Mouse (Mus musculus) adrenal gland, postnatal 14 days (tissue): ENCODE measurements around the gene Rbms1. TPM values are rescaled to one million over a fixed set of nuclear protein-coding genes. Genes with fewer than 3 reads are reported as not detected.

Experiments used
- DNase-seq: peaks from one replicate; pipeline ENCODE4 v3.0.0; 2021; ENCODE audit warnings: mixed read lengths
- total RNA-seq: library from RNA; stranded (reverse); gene quantifications from 2 replicates; pipeline ENCODE4 v1.2.3, GENCODE M21; 2021

Rbms1 gene
- total RNA-seq, 1 experiment from 2014 or later: 72.7 TPM

DNA sequence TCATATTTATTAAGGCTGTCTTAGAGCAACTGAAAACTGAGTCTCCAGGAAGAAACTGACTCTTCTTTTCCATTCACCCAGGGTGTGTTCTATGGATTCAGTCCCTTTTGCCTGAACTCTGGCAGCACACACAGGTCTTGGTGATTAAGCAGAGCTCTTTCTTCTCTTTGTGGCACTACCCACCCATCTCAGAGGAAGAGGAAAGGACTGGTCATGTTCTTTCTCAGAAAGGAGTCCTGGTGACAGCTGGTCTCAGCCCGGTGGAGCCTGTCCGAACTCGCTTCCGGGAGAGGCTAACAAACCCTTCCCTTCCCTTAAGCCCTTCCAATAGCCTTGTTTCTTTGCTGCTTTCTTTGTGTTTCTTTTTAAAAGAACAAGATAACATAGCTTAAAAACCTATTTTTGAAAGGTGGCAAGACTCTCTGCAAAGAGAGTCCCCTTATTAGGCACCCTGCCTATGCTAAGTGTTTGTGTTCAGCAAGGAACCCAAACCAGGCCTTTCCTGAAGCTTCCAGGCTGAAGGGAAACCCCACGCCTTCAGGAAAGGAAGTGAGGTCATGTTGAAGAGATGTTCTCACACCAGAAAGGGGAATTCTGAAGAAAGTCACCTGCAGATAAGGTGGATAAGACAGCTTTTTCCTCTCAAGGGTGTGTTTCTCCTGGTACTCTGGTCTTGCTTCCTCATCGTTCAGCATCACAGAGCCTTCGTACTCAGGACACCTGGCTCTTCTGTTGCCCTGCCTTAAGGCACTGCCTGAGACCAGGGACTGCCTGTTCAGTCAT is 251.7 kb downstream of the Rbms1 start:
- no peak for DNase-seq

DNA sequence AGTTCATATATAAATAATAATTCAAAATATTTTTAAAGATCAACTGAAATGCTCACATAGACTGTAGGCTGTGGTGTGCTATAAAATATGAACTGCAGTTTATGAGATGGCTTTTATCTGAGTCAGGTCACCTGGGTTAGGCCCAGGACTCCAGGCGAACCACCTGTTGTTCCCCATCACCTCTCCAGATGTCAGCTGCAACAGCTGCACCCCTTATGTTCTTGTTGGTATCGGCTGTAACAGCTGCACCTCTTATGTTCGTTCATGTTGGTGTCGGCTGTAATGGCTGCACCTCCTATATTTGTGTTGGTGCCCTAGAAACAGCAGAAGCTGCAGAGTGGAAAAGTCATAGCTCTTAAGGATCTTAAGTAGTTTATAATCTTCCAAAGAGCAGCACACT is 252.7 kb downstream of the Rbms1 start:
- no peak for DNase-seq

GRCm38 (mm10) chr2:60708671-60709070 is 254.3 kb downstream of the Rbms1 start:
- DNase-seq: no peak

DNA sequence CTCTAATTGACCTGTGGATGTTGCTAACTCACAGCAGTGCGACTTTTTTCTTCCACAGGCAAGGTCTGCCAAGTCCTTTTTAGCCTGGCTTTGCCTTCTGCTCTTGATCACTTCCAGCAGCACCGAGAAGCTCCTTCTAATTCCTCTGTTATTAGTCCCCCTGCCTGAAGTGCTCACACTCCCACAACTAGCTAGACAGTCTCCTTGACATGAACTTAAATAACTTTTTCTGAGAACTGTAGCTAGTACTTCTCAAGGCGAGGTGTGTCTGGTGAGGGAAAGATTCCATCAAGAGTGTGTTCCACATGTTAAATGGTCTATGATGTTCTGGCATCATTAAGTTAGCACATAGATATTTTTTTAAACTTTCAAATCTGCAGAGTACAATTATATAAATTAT is 256.1 kb downstream of the Rbms1 start:
- DNase-seq: no peak

GRCm38 (mm10) chr2:60705426-60705825 is 257.6 kb downstream of the Rbms1 start:
- no peak for DNase-seq

GRCm38 (mm10) chr2:60703315-60703714 is 259.7 kb downstream of the Rbms1 start:
- DNase-seq: no peak

DNA sequence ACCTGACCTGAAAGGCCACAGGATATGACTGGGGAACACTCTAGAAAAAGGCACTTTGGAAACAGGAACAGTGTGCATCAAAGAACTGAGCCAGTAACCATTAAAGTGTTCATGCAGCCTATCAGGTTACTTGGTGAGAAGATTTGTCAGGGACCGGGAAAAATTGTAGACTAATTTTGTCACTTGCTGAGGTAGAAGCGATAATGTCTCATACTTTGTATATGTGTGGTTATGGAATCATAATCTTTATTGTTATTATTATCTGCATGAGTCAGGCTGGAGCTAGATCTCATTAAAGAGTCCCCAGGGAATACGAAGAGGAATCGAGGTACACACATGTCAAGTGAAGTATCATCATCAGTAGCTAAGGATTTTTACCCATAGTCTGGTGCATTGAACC is 262.0 kb downstream of the Rbms1 start:
- DNase-seq: no peak

Other genes with a start within 250 kb of the Rbms1 start
- not detected in 2 replicates for gene Itgb6, start 240.5 kb downstream of the Rbms1 start, total RNA-seq